Mouse (Mus musculus): ENCODE data around the gene Gm28035. TPM values are rescaled to one million over a fixed set of nuclear protein-coding genes. Genes with fewer than 3 reads are reported as not detected.

Gm28035 gene
- total RNA-seq, 1 experiment from 2014 or later: 1.4 TPM

DNA sequence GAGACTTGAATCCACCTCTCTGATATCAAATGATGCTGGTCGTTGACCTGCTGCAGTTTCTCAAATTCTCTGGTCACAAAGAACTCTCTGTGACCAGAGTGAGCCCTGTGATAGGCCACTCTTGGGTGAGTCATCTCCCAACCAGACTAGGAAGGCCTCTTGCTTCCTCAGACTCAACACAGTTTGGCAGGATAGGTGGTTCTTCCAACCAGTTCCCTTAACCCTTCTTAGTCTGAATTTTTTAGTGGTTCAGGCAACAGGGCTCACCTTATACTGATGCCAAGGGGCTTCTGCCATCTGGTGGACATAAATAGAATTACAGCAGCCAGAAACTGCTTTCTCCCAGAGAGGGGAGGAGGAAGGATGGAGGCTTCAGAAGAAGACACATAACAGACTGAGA lies 29.8 kb downstream of the Gm28035 start:
- peak; percentile 89 to 93 for ATAC-seq (replicated peaks in 1 of 2; ENCODE audit: insufficient read depth in 1 of 2, low FRiP score in 2 of 2, low TSS enrichment in 1 of 2, low read depth in 1 of 2, poor library complexity in 2 of 2, severe bottlenecking in 2 of 2)

DNA sequence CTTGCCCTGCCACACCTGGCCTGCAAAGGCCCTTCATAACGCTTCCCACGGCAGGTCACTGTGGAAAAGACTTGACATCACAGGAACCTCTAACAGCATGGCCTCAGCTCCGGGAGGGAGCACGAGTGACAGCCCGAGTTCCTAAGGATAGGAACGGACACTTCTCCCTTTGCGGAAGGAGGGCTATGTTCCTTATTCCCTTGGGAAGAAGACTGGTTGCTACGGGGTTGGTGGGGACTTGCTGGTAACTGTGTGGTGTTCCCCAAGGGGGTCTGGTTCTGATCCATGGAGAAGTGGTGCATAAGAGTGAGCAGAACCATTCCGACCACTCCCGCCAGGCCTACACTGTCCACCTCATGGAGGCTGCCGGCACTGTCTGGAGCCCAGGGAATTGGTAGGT lies 40.4 kb downstream of the Gm28035 start, which contains the start of gene Gm28038:
Gm28038 (plus strand) TSS at position 301 of the 400 bp plus-strand sequence.
- ATAC-seq (replicated peaks in 1 of 2; ENCODE audit: insufficient read depth in 1 of 2, low FRiP score in 2 of 2, low TSS enrichment in 1 of 2, low read depth in 1 of 2, poor library complexity in 2 of 2, severe bottlenecking in 2 of 2): no peak

DNA sequence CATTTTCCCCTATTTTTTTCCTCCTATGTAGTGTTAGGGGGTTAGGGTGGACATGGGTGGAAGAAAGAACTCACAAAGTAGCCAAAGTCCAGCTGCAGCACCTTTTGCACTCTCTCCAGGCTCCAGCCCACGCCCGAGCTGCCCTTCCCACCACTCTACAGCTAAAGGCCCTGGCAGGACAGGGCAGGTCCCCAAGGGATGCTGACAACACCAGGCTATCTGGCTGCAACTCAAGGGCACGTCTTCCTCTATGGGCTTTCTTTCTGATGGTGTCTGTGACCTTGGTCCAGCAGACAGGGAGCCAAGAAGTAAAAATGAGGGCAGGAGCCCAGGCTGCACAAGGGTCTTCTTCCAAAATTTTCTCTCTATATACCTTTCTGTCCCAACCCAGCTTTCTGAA lies 41.3 kb downstream of the Gm28035 start:
- no peak for ATAC-seq (replicated peaks in 1 of 2; ENCODE audit: insufficient read depth in 1 of 2, low FRiP score in 2 of 2, low TSS enrichment in 1 of 2, low read depth in 1 of 2, poor library complexity in 2 of 2, severe bottlenecking in 2 of 2)

DNA sequence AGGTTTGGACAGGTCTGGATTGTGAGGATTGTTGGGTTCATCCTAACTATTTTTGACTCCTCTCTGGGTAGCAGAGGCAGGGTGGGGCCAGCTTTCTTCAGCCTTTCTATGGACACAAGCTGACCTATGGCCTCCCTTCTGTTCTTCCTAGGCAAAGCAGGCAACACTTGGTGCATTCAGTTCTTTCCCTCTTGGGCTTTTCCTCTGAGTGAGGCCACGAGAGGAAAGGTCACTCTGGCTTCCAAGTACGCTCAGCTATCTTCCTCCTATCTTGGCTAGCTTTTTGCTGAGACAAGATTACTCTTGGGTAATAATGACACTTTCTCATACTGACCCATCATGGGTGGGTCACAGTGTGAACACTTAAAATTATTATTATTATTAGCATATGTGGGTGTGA lies 42.8 kb downstream of the Gm28035 start:
- no peak for ATAC-seq (replicated peaks in 1 of 2; ENCODE audit: insufficient read depth in 1 of 2, low FRiP score in 2 of 2, low TSS enrichment in 1 of 2, low read depth in 1 of 2, poor library complexity in 2 of 2, severe bottlenecking in 2 of 2)

DNA sequence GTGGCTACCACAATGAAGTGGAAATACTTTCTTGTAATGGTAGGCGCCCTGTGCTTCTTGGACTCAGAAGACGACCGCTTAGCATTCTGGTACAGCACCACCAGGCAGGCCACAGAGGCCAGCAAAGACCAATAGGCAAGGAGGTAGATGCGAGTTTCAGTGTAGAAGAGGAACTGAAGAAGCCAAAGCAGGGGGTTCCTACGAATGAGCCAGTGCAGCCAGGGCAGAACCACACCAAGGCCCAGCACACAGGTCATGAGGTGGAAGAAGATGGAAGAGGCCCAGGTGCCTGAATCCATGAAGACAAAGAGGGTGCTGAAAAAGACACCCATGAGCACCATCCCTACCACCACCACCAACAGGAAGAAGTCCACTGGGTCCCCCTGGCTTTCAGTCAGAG lies 44.6 kb downstream of the Gm28035 start:
- no peak for ATAC-seq (replicated peaks in 1 of 2; ENCODE audit: insufficient read depth in 1 of 2, low FRiP score in 2 of 2, low TSS enrichment in 1 of 2, low read depth in 1 of 2, poor library complexity in 2 of 2, severe bottlenecking in 2 of 2)

DNA sequence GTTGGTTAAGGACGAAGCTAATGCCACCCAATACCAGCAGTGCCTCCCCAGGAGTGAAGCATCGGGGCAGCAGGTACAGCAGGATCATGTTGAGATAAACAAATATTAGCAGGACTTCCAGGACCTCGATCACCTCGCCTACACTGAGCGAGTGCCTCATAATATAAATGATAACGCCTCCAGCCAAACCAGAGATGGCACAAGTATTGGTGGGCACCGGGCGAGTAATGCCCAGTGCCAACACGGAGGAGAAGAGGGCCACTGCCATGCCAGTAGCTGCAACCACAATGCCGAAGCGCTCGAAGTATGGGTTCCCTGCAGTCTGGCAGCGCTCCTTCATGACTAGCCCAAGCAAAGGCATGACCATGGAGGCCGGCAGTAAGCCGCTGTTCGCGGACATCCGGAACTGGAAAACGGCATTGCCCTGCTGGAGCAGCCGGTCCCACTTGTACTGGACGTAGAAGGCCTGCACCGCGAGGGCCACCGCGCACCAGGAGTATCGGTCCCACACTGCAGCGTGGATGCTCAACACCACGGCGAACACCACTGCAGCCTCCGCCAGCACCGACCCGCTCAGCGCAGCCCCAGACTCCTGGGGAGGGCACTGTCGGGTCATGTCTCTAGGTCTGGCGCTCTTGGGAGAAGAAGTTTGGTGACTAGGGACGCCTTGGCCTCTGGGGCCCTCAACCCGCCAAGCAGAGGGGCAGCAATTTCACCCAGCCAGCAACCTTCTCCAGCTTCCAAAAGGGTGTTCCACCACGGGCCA lies 45.2 kb downstream of the Gm28035 start:
- ATAC-seq (replicated peaks in 1 of 2; ENCODE audit: insufficient read depth in 1 of 2, low FRiP score in 2 of 2, low TSS enrichment in 1 of 2, low read depth in 1 of 2, poor library complexity in 2 of 2, severe bottlenecking in 2 of 2): peak; percentile 19 to 32; a peak in 2 of 4 replicates

DNA sequence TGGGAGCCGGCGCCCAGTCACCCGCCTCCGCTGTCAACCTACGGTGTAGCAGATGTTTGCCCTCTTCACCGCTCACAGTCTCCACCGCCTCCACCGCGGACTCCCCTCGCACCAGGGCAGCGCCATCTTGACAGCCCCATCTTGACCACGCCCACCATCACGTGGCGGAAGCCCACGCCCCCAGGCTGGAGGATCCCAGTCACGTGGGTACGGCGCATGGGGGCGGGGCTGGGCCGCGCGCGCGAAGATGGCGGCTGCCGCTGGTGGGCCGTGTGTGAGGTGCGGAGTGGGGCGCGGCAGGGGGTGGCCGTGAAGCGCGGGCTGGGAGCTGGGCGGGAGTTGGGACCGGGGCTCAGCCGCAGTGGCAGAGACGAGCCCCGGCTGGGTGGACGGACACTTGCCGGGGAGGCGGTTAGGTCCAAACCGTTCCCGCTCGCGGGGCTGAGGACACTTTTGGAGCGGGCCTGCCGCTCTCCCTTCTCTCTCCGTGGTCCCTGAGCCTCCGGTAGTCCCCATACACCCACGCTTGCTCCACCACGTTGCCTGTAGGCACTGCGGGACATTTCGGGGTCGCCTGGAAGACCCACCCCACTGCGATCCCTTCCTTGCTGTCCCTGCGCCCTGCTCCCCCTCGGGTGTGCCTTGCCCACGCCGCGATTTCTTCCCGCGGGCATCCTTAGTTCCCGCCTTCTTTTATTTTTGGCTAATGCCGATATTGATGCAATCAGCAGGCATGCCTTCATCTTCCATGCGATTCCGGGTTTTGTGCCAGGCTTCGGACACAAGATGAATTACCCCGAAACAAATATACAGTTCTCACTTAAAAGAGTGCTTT lies 46.0 kb downstream of the Gm28035 start, which contains the start of the genes Dolk and Nup188:
Dolk (minus strand) TSS at position 143 of the 835 bp plus-strand sequence.
Nup188 (plus strand) TSS at position 206 of the 835 bp plus-strand sequence.
- peak; percentile 90 to 91 for ATAC-seq (replicated peaks in 1 of 2; ENCODE audit: insufficient read depth in 1 of 2, low FRiP score in 2 of 2, low TSS enrichment in 1 of 2, low read depth in 1 of 2, poor library complexity in 2 of 2, severe bottlenecking in 2 of 2)

DNA sequence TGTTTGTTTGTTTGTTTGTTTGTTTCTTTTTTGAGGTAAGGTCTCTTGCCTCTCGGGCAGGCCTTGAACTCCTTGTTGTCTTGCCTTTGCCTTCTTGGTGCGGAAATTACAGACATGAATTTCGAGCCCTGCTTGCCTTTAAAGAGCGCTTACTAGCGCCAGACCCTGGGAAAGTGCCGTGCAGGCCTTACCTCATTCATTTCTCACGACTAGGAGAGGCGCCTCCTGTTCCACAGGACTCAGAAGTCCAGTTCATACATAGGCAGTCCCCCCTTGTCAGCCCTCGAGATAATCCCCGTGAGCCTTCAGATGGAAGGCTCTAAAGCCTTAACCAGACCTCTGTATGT lies 46.6 kb downstream of the Gm28035 start:
- no peak for ATAC-seq (replicated peaks in 1 of 2; ENCODE audit: insufficient read depth in 1 of 2, low FRiP score in 2 of 2, low TSS enrichment in 1 of 2, low read depth in 1 of 2, poor library complexity in 2 of 2, severe bottlenecking in 2 of 2)

DNA sequence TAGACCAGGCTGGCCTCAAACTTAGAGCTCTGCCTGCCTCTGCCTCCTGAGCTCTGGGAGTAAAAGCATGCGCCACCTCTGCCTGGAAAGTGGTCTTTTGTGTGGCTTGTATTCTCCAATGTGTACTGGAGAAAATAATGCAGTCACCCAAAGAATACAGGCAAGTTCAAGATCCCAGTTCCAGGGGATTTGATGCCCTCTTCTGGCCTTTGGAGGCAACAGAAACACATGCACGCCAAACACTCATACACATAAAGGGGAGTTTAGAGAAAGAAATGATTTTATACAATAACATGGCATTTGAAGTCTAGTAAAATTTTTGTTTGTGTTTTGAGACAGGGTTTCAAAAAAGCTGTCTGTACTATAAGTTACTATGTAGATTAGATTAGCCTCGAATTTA lies 59.2 kb downstream of the Gm28035 start:
- no peak for ATAC-seq (replicated peaks in 1 of 2; ENCODE audit: insufficient read depth in 1 of 2, low FRiP score in 2 of 2, low TSS enrichment in 1 of 2, low read depth in 1 of 2, poor library complexity in 2 of 2, severe bottlenecking in 2 of 2)

DNA sequence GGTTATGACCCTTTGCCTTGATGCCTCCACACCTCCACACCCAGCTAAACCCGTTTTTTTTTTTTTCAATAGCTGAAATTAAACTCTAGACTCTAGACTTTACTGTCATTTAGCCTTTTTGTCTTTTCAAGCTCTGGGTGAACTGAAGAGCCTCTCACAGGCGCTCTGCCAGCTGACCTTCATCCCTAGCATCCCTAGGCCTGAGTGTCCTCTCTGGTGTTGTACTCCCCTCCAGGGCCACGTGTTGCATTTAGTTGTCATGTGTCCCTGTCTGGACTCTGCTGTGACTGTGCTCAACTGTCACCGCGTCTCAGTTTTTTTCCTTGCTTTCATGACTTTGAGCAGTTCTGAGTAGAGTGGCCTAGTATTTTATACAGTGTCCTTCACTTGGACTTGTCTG lies 59.6 kb downstream of the Gm28035 start:
- no peak for ATAC-seq (replicated peaks in 1 of 2; ENCODE audit: insufficient read depth in 1 of 2, low FRiP score in 2 of 2, low TSS enrichment in 1 of 2, low read depth in 1 of 2, poor library complexity in 2 of 2, severe bottlenecking in 2 of 2)

DNA sequence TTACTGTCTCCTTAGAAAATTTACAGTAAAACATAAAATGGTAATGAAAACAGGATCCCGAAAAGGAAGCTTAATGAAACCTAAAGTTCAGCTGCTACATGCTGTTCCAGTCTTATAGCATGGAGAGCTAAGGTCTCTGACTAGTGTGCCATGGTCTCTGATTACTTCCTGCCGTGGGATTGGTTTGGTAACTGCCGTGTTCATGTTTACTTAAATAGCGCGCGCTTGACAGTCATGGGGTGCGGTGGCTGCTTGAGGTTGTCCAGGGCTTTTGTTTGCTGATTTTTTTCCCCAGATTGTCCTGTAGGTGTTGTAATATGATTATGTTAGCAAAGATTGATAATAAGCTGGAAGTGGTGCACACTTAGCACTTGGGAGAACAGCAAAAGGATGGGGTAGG lies 65.7 kb downstream of the Gm28035 start:
- ATAC-seq (replicated peaks in 1 of 2; ENCODE audit: insufficient read depth in 1 of 2, low FRiP score in 2 of 2, low TSS enrichment in 1 of 2, low read depth in 1 of 2, poor library complexity in 2 of 2, severe bottlenecking in 2 of 2): no peak

DNA sequence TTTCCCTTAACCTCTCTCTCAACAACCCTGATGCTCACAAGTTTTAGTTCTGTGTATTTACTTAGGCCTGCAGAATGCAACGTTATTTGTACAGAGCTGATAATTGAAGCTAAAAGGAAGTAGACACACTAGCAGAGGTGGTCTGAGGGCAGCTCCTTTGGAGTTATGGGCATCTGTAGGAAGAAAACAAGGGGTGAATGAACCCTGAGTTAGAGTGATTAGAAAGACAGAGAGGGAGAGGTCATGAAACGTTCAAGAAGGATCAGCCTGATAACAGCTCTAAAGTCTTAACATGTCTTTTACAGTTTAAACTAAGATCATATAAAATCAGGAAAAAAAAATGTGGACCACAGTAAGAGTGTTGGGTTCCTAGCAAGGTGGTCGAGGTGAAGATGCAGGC lies 69.0 kb downstream of the Gm28035 start:
- ATAC-seq (replicated peaks in 1 of 2; ENCODE audit: insufficient read depth in 1 of 2, low FRiP score in 2 of 2, low TSS enrichment in 1 of 2, low read depth in 1 of 2, poor library complexity in 2 of 2, severe bottlenecking in 2 of 2): no peak

DNA sequence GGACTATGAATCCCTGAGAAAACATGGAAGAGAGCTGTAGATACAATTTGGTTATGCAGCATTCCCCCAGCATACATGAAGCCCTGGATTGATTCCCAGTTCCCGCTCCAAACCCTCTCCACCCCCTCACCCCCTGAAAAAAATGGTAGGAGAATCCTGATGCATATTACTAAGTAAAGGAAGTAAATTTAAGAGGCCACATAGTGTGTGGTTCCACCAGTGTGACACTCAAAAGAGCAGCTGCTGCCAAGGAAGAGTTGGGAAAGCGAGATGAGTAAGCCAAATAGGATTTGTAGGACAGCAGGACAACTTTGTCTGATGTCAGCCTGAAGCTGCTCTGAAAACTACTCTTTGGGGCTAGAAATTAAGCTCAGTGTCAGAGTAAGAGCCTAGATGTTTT lies 71.1 kb downstream of the Gm28035 start:
- ATAC-seq (replicated peaks in 1 of 2; ENCODE audit: insufficient read depth in 1 of 2, low FRiP score in 2 of 2, low TSS enrichment in 1 of 2, low read depth in 1 of 2, poor library complexity in 2 of 2, severe bottlenecking in 2 of 2): no peak

DNA sequence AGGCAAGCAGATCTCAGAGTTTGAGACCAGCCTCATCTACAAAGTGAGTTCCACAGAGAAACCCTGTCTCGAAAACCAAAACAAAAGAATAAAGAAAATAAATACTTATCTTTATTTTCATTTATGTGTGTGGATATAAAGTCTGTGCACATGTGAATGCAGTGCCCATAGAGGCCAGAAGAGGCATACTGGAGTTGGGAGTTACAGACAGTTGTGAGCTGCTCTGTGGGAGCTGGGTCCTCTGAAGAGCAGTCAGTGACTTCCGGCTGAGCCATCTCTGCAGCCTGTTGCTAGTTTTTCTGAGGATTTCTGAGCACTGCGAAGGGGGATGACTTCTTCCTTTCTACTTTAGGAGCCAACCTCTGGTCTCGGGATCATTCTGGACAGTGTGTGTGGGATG lies 75.8 kb downstream of the Gm28035 start:
- ATAC-seq (replicated peaks in 1 of 2; ENCODE audit: insufficient read depth in 1 of 2, low FRiP score in 2 of 2, low TSS enrichment in 1 of 2, low read depth in 1 of 2, poor library complexity in 2 of 2, severe bottlenecking in 2 of 2): no peak

DNA sequence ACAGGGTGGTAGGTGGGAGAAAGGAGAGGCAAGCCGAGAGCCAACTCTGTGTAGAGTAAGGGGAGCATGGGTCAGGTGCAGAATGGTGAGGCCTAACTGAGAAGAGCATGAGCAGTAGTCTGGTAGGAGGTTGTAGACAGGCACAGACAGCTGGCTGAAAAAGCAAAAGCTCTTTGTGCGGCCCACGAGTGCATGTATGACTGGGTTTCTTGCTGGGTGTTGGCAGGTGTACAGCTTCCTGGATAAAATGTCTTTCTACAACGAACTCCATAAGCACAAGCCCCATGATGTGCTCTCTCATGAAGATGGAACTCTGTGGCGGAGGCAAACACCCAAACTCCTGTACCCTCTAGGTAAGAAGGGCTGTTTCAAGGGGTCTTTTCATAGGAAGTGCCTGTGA lies 76.6 kb downstream of the Gm28035 start:
- no peak for ATAC-seq (replicated peaks in 1 of 2; ENCODE audit: insufficient read depth in 1 of 2, low FRiP score in 2 of 2, low TSS enrichment in 1 of 2, low read depth in 1 of 2, poor library complexity in 2 of 2, severe bottlenecking in 2 of 2)

DNA sequence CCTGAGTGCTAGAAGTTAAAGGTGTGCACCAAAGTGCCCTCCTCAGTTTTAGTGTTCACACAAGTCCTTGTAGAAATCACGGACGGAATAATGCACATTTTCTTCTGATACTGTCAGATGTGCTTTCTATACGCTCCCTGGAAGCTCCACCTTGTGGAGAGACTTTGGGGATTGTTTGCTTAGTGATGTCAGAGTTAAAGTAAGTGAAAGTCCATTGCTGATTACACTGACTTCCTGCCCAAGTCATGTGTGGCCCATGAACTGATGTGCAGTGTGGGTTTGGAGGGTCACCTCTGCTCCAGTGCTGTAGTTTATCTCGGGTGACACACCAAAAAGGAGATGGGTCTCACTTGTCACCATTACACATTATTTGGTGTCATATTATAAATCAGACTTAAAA lies 78.9 kb downstream of the Gm28035 start:
- ATAC-seq (replicated peaks in 1 of 2; ENCODE audit: insufficient read depth in 1 of 2, low FRiP score in 2 of 2, low TSS enrichment in 1 of 2, low read depth in 1 of 2, poor library complexity in 2 of 2, severe bottlenecking in 2 of 2): no peak

DNA sequence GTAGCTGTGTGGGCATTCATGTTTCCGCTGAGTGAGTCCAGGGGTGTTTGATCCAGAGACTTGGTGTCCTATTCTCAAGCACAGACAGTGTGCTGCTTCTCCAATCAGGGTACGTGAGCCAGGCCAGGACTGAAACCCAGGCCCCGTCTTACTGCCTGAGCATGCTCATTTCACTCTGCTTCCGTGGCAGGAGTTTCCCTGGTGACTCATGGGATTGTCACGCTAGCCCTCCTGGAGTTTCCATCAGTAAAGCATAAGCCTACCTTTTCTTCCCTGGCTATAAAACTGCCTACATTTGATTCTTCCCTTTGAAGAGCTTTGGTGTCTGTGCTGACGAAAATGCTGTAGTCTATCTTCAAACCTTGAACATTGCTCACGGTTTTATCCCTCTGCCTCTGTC lies 82.7 kb downstream of the Gm28035 start:
- ATAC-seq (replicated peaks in 1 of 2; ENCODE audit: insufficient read depth in 1 of 2, low FRiP score in 2 of 2, low TSS enrichment in 1 of 2, low read depth in 1 of 2, poor library complexity in 2 of 2, severe bottlenecking in 2 of 2): no peak

DNA sequence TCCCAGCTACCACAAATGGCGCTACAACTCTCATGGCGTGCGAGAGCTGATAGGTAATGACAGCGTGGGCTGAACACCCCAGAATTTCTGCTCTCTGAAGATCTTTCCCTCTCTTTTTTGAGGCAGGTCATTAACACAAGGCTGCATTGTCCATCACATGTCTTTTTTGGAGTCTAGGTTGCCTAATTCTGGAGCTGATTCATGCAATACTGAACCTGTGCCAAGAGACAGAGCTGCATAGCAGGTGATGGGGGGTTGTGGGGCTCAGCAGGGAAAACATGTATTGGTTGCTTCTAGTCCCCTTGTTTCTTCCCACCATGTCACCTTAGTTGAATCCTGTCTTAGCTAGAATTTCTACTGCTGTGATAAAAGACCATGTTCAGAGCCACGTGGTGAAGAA lies 84.9 kb downstream of the Gm28035 start:
- ATAC-seq (replicated peaks in 1 of 2; ENCODE audit: insufficient read depth in 1 of 2, low FRiP score in 2 of 2, low TSS enrichment in 1 of 2, low read depth in 1 of 2, poor library complexity in 2 of 2, severe bottlenecking in 2 of 2): no peak
